Mouse (Mus musculus): Measurements from ENCODE around the gene Zkscan2.

GRCm38 (mm10) chr7:123503358-123503757, 3.1 kb upstream of the Zkscan2 start:
- TF ChIP-seq CTCF (IDR thresholded peaks at IDR 0.05; ENCODE audit: low read depth) (no peak), EP300 (IDR thresholded peaks at IDR 0.05; ENCODE audit: low read depth) (no peak)

Measured in liver, postnatal 0 days (tissue).